Mouse (Mus musculus): Measurements from ENCODE around the gene Pacs1. TPM values are rescaled to one million over a fixed set of nuclear protein-coding genes. Genes with fewer than 3 reads are reported as not detected.
A peak's percentile ranks its signal among the peaks of the same experiment; 100 is the strongest.
"Not testable (repeated sequence)": the region's sequence is repeated elsewhere in the genome, so short reads cannot be mapped to it uniquely, and the experiment has no call there.

Pacs1 gene
- polyA plus RNA-seq, 1 experiment from 2014 or later, result 14.8 TPM

- WGBS, result 46% methylated on average over 3 of the region's 3 CpGs
- Histone ChIP-seq H3K27ac (no peak overlapping the region), H3K9me3 (replicated peaks; ENCODE audit: low read length) (no peaks in the 10 kb centered on the region), H3K4me3 (replicated peaks; ENCODE audit: low read depth, low read length) (no peak overlapping the region), H3K27me3 (ENCODE audit: insufficient read depth, low read length) (no peaks in the 10 kb centered on the region), H3K9ac (ENCODE audit: low read depth, low read length) (no peak overlapping the region), H3K36me3 (ENCODE audit: insufficient read depth, low read length) (peaks cover 21% of the 10 kb centered on the region), H3K4me1 (replicated peaks; ENCODE audit: insufficient read depth, low read length) (no peaks in the 10 kb centered on the region), H3K4me2 (ENCODE audit: low read length) (no peak overlapping the region)
- DNase-seq (ENCODE audit: low spot score), result peak; percentile 76
- peak; percentile 80 for TF ChIP-seq CTCF (IDR thresholded peaks at IDR 0.05; ENCODE audit: low read depth)
- ATAC-seq (replicated peaks; ENCODE audit: low FRiP score, low read depth), result no peak
These were observed 121.6 kb downstream of the Pacs1 start for GRCm38 (mm10) chr19:5151331-5151730.

GRCm38 (mm10) chr19:5150358-5150757, 122.6 kb downstream of the Pacs1 start:
- no peaks in the 10 kb centered on the region for H3K4me1 ChIP-seq (replicated peaks; ENCODE audit: insufficient read depth, low read length)
- DNase-seq (ENCODE audit: low spot score) (no peak), ATAC-seq (replicated peaks; ENCODE audit: low FRiP score, low read depth) (no peak)
- H3K9ac ChIP-seq (ENCODE audit: low read depth, low read length), result no peak overlapping the region
- 92% methylated on average over 6 of the region's 6 CpGs for WGBS
- no peak overlapping the region for H3K4me3 ChIP-seq (replicated peaks; ENCODE audit: low read depth, low read length)
- H3K27ac ChIP-seq, result no peak overlapping the region
- H3K27me3 ChIP-seq (ENCODE audit: insufficient read depth, low read length), result no peaks in the 10 kb centered on the region
- H3K9me3 ChIP-seq (replicated peaks; ENCODE audit: low read length), result no peaks in the 10 kb centered on the region
- no peak overlapping the region for H3K4me2 ChIP-seq (ENCODE audit: low read length)
- TF ChIP-seq CTCF (IDR thresholded peaks at IDR 0.05; ENCODE audit: low read depth), result no peak
- H3K36me3 ChIP-seq (ENCODE audit: insufficient read depth, low read length), result peaks cover 25% of the 10 kb centered on the region

- not testable (repeated sequence) for H3K9me3 ChIP-seq (replicated peaks; ENCODE audit: low read length); H3K27me3 ChIP-seq (ENCODE audit: insufficient read depth, low read length); H3K9ac ChIP-seq (ENCODE audit: low read depth, low read length); H3K4me3 ChIP-seq (replicated peaks; ENCODE audit: low read depth, low read length); H3K4me2 ChIP-seq (ENCODE audit: low read length); H3K27ac ChIP-seq; H3K4me1 ChIP-seq (replicated peaks; ENCODE audit: insufficient read depth, low read length); ATAC-seq (replicated peaks; ENCODE audit: low FRiP score, low read depth); DNase-seq (ENCODE audit: low spot score)
- H3K36me3 ChIP-seq (ENCODE audit: insufficient read depth, low read length), result peaks cover 32% of the 10 kb centered on the region
- WGBS, result 67% methylated on average over 6 of the region's 6 CpGs
These were observed 123.9 kb downstream of the Pacs1 start for GRCm38 (mm10) chr19:5149041-5149440.

- 0% methylated on average over 2 of the region's 2 CpGs for WGBS
These were observed 133.3 kb downstream of the Pacs1 start for GRCm38 (mm10) chr19:5139640-5140039.

GRCm38 (mm10) chr19:5131237-5131636, 141.7 kb downstream of the Pacs1 start:
- Histone ChIP-seq H3K36me3 (ENCODE audit: insufficient read depth, low read length) (peaks cover 16% of the 10 kb centered on the region), H3K4me3 (replicated peaks; ENCODE audit: low read depth, low read length) (no peak overlapping the region), H3K9me3 (replicated peaks; ENCODE audit: low read length) (no peaks in the 10 kb centered on the region), H3K4me2 (ENCODE audit: low read length) (no peak overlapping the region), H3K9ac (ENCODE audit: low read depth, low read length) (no peak overlapping the region), H3K27ac (0 out of 2 replicates have a peak overlapping the region, but pooled peaks have one; percentile 15), H3K27me3 (ENCODE audit: insufficient read depth, low read length) (no peaks in the 10 kb centered on the region), H3K4me1 (replicated peaks; ENCODE audit: insufficient read depth, low read length) (no peaks in the 10 kb centered on the region)
- peak; percentile 67; the same call in 1 of the 2 replicates for ATAC-seq (replicated peaks; ENCODE audit: low FRiP score, low read depth)
- 48% methylated on average over 4 of the region's 4 CpGs for WGBS
- no peak for TF ChIP-seq CTCF (IDR thresholded peaks at IDR 0.05; ENCODE audit: low read depth)
- no peak for DNase-seq (ENCODE audit: low spot score)

More at GRCm38 (mm10) chr19:5139640-5140039, 133.3 kb downstream of the Pacs1 start:
- Histone ChIP-seq H3K27me3 (ENCODE audit: insufficient read depth, low read length) (no peaks in the 10 kb centered on the region), H3K4me3 (replicated peaks; ENCODE audit: low read depth, low read length) (no peak overlapping the region), H3K9ac (ENCODE audit: low read depth, low read length) (no peak overlapping the region), H3K27ac (no peak overlapping the region), H3K4me1 (replicated peaks; ENCODE audit: insufficient read depth, low read length) (no peaks in the 10 kb centered on the region), H3K9me3 (replicated peaks; ENCODE audit: low read length) (no peaks in the 10 kb centered on the region), H3K36me3 (ENCODE audit: insufficient read depth, low read length) (peaks cover 43% of the 10 kb centered on the region), H3K4me2 (ENCODE audit: low read length) (no peak overlapping the region)
- peak; percentile 77 for TF ChIP-seq CTCF (IDR thresholded peaks at IDR 0.05; ENCODE audit: low read depth)
- ATAC-seq (replicated peaks; ENCODE audit: low FRiP score, low read depth) (0 out of 2 replicates have a peak, but pooled peaks have one; percentile 50), DNase-seq (ENCODE audit: low spot score) (peak; percentile 77)

- no peak for ATAC-seq (replicated peaks; ENCODE audit: low FRiP score, low read depth)
- TF ChIP-seq CTCF (IDR thresholded peaks at IDR 0.05; ENCODE audit: low read depth), result peak; percentile 53
These were observed 143.1 kb downstream of the Pacs1 start for GRCm38 (mm10) chr19:5129770-5130169.

GRCm38 (mm10) chr19:5124055-5124614, 148.8 kb downstream of the Pacs1 start:
- no peak overlapping the region for H3K4me3 ChIP-seq (replicated peaks; ENCODE audit: low read depth, low read length)
- WGBS, result 65% methylated on average over 7 of the region's 7 CpGs

More at GRCm38 (mm10) chr19:5129770-5130169, 143.1 kb downstream of the Pacs1 start:
- Histone ChIP-seq H3K4me3 (replicated peaks; ENCODE audit: low read depth, low read length) (no peak overlapping the region), H3K9ac (ENCODE audit: low read depth, low read length) (no peak overlapping the region), H3K9me3 (replicated peaks; ENCODE audit: low read length) (no peaks in the 10 kb centered on the region), H3K36me3 (ENCODE audit: insufficient read depth, low read length) (peaks cover 7% of the 10 kb centered on the region), H3K4me2 (ENCODE audit: low read length) (no peak overlapping the region), H3K27ac (no peak overlapping the region), H3K4me1 (replicated peaks; ENCODE audit: insufficient read depth, low read length) (no peaks in the 10 kb centered on the region), H3K27me3 (ENCODE audit: insufficient read depth, low read length) (no peaks in the 10 kb centered on the region)
- WGBS, result 62% methylated on average over 1 of the region's 1 CpGs
- peak; percentile 29 for DNase-seq (ENCODE audit: low spot score)

More at GRCm38 (mm10) chr19:5124055-5124614, 148.8 kb downstream of the Pacs1 start:
- TF ChIP-seq CTCF (IDR thresholded peaks at IDR 0.05; ENCODE audit: low read depth), result no peak
- Histone ChIP-seq H3K9ac (ENCODE audit: low read depth, low read length) (no peak overlapping the region), H3K4me2 (ENCODE audit: low read length) (no peak overlapping the region), H3K9me3 (replicated peaks; ENCODE audit: low read length) (no peaks in the 10 kb centered on the region), H3K27ac (no peak overlapping the region), H3K36me3 (ENCODE audit: insufficient read depth, low read length) (no peaks in the 10 kb centered on the region), H3K27me3 (ENCODE audit: insufficient read depth, low read length) (no peaks in the 10 kb centered on the region), H3K4me1 (replicated peaks; ENCODE audit: insufficient read depth, low read length) (no peaks in the 10 kb centered on the region)
- DNase-seq (ENCODE audit: low spot score) (no peak), ATAC-seq (replicated peaks; ENCODE audit: low FRiP score, low read depth) (no peak)

All from kidney, postnatal 0 days (tissue).